Mouse (Mus musculus) megakaryocyte progenitor cell, adult 5-6 weeks (primary cell): ENCODE data around the gene Actl6b. TPM values are rescaled to one million over a fixed set of nuclear protein-coding genes. Genes with fewer than 3 reads are reported as not detected.
A peak's percentile ranks its signal among the peaks of the same experiment; 100 is the strongest.

Experiments
- ATAC-seq: replicated peaks from 2 replicates; pipeline ENCODE4 v1.8.0; 2016; ENCODE audit warnings: mild to moderate bottlenecking, moderate TSS enrichment, inconsistent platforms; ENCODE audit not compliant: poor library complexity
- total RNA-seq, 2 experiments: library from RNA; stranded (forward) in 1 of 2; stranded (reverse) in 1 of 2; fragments of 157-497, 149-512 nt in 1 of 2; fragments of 200-1000 nt in 1 of 2; gene quantifications; 2 replicates each; pipeline versions ENCODE4 v1.2.3 to v1.2.4; 2015 to 2017

The Actl6b gene
- total RNA-seq, 2 experiments from 2014 or later, result not detected

DNA sequence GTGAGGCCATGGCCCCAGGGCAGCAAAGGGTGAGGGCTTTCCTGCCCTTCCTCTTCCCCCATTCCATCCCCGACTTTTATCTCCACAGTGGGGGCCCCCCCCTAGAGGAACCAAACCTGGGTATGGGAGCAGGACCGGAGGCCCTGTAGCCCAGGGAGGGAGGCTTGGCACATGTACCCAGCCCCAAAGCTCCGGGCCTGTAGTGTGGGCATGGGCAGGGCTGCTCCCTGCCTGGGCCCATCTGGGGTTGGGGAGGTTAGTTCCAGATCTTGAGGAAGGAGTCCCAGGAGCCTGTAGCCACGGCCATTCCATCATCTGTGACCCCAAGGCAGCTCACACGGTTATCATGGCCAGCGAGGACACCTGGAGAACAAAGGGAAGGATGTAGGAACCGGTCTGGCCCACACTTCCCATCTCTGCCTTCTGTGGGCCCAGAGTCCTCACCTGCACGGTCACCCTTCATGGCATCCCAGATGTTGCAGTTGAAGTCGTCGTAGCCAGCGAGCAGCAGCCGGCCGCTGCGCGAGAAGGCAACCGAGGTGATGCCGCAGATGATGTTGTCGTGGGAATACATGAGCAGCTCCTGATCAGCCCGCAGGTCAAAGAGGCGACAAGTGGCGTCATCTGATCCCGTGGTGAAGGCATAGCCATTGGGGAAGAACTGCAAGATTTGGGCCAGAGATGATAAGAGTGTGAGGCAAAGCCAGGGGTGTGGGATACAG is 24.9 kb upstream of the Actl6b start:
- ATAC-seq, result no peak

- no peak for ATAC-seq
Measured at GRCm38 (mm10) chr5:137529221-137529995, 23.9 kb upstream of the Actl6b start.

- no peak for ATAC-seq
Measured at GRCm38 (mm10) chr5:137530075-137530474, 23.2 kb upstream of the Actl6b start.

- ATAC-seq, result peak; percentile 18
Measured at GRCm38 (mm10) chr5:137530588-137531413, 22.5 kb upstream of the Actl6b start.

- ATAC-seq, result no peak
Measured at GRCm38 (mm10) chr5:137531414-137532130, 21.7 kb upstream of the Actl6b start.

DNA sequence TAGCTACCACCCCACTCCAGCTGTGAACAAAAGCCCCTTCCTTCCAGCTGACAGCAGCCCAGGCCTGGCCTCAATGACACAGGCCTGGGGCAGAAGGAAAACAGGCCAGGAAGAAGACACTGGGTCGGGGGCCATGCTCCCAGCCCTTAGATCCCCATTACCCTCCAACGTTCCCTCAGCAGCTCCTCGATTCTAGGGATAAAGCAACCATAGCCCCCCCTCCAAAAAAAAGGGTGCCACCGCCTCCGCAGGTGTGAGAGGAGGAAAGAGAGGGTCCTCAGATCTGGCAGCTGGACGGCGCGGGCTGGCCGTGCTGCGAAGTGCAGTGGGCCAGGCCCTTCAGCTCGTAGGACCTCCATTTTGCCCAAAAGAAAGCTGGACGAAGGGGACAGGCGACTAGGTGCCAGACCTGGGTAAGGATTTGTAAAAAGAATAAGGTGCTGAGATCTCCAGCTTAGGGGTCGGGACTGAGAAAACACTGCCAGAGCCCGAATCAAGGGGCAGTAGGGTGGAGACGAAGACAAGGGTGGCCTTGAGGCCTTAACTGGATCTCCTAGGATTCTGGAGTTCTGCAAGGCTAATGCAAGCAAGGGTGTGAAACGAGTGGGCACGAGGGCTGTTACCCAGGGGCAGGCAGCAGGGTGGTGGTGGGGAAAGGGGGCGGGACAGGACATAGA is 21.0 kb upstream of the Actl6b start:
- no peak for ATAC-seq

DNA sequence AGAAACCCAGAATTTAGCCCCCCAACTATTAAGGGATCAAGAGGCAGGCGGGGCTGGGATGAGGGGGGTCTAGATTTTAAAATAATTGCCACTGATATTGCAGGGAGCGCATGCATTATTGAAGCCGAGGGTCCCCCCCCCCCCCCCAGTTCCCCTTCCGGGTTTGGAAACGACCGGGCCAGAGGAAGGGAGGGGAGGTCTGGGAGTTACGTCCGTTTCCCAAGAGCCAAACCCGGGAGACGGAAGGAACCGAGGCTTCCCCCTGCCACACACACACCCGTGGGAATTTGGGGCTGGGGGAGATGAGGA is 20.6 kb upstream of the Actl6b start:
- peak; percentile 6; the same call in 1 of the 2 replicates for ATAC-seq

DNA sequence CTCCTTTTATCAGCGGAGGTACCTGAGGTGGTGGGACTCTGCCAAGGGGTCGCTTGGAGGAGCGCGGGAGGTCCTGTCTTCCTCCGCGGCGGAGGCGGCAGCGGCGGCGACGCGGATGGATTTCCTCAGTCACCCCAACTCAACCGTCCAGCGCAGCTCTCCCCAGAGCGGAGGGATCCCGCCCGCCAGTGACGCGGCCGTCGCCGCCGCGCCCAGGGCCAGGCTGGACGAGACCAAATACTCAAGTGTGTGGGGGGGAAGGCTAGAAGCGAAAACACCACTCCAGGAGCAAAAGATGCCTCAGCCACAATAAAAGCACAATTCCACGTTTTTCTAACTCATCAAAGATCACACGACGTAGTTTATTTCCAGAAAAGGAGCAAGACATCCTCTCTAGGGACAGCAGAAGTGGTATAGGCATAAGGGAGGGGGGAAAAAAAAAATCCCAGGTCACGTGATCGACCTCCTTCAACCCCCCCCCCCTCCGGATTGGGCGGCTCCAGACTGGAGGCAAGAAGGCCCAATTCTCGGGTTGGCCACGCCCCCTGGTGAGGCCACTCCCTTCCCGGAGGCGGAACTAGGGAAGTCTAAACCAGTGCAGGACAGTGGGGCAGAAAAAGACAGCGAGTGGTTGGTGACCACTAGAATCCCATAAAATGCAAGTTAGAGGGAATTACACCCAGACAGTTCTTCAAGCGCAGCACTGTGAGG is 20.0 kb upstream of the Actl6b start, which contains the start of the genes Epo and Gnb2:
TSS of gene Epo (minus strand) at position 126 of the 711 bp plus-strand sequence.
TSS of gene Gnb2 (minus strand) at position 394 of the 711 bp plus-strand sequence.
- peak; percentile 81 for ATAC-seq

- ATAC-seq, result no peak
Measured at GRCm38 (mm10) chr5:137534762-137535161, 18.6 kb upstream of the Actl6b start.

GRCm38 (mm10) chr5:137535318-137535717 is 18.0 kb upstream of the Actl6b start:
- ATAC-seq, result no peak

DNA sequence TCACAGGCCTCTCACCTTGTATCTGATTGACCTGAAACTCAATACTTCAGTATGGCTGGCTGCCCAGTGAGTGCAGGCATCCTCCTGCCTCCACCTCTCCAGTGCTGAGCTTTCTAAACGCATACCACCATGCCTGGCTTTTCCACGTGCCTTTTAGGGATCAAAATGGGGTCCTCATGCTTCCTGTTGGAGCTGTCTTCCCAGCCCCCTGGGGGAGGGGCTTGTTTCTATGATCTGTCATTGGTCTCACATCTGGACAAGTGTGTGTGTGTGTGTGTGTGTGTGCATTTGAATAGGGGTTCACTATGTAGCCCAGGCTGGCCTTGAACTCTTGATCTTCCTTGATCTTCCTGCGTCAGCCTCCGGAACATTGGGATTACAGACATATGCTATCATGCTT is 15.9 kb upstream of the Actl6b start:
- no peak for ATAC-seq

DNA sequence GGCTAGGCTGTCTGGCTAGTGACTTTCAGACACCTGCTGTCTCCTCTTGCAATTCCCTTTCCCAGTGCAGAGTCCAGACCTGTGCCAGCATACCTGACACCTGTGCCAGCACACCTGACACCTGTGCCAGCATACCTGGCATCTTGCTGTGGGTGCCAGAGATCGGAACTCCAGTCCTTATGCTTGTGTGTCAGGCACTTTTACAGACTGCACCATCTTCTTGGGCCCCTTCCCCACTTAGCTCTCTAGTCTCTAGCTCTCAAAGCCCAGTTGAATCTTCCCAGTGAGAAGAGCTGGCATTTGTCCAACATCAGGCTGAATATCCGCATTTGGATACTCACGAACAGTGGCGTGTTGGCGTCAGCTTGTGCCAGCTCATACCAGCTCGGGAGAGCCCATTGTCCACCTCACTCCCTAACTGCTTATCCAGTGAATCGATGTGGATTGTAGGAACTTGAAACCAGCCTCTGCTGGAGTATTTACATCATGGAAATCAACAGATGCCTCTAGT is 14.0 kb upstream of the Actl6b start:
- ATAC-seq, result no peak

GRCm38 (mm10) chr5:137540991-137541390 is 12.3 kb upstream of the Actl6b start:
- ATAC-seq, result no peak

- 0 out of 2 replicates have a peak, but pooled peaks have one; percentile 26 for ATAC-seq
Measured at GRCm38 (mm10) chr5:137541768-137542540, 11.4 kb upstream of the Actl6b start.

DNA sequence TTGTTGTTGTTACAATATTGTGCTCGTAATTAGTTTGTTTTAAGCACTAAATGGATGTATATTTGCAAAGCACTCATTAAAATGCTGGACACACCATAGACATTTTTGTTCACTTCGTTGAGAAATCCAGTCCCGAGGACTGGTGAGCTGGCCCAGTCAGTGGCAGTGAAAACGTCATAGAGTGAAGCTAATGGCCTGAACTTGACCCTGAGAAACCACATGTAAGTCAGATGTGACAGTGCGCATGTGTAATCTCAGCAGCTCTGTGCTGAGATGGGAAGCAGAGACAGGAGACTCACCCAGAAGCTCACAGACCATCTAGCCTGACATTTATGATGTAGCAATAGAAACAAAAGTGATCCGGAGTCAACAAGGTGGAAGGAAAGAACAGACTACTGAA is 8.4 kb upstream of the Actl6b start:
- no peak for ATAC-seq

GRCm38 (mm10) chr5:137545596-137545995 is 7.7 kb upstream of the Actl6b start:
- ATAC-seq, result no peak

DNA sequence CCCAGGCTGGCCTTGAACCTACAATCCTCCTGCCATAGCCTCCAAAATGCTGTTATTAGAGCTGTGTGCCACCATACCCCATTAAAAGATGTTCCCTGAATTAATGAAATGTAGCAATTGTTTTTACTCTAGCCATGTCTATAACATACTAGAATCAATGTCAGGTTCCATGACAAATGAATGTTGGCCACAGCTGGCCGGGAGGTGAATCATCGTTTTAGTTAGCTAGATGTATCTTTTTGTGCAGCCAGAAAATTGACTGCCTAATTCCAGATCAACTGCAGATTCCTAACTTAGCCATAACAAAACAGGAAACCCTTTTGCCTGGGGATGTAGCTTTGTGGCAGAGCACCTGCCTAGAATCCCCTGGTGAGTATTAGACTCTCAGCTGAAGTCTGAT is 3.5 kb upstream of the Actl6b start:
- ATAC-seq, result no peak

GRCm38 (mm10) chr5:137551119-137551518 is 2.2 kb upstream of the Actl6b start:
- peak; percentile 73 for ATAC-seq

DNA sequence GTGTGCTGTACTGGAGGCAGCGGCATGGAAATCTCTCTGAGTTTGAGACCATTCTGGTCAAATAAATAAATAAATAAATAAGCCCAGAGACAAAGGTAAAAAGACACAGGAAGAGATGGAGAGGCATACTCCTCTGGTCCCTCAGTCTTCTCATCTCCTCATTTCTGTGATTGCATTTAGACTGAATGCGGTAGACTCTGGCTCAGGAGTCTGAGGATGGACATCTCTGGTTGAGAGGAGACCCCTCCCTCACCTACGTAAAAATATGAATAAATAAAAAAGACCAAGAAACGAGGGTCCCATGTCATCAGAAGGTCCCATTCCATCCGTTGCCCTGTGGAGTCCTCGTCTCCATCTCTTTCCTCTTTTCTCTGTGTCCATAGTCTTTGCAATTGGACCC is 317 bp upstream of the Actl6b start:
- no peak for ATAC-seq
